Mouse (Mus musculus): ENCODE results near the gene Plppr5. TPM values are rescaled to one million over a fixed set of nuclear protein-coding genes. Genes with fewer than 3 reads are reported as not detected.

Plppr5 gene
- total RNA-seq, 2 experiments from 2014 or later: not detected

DNA sequence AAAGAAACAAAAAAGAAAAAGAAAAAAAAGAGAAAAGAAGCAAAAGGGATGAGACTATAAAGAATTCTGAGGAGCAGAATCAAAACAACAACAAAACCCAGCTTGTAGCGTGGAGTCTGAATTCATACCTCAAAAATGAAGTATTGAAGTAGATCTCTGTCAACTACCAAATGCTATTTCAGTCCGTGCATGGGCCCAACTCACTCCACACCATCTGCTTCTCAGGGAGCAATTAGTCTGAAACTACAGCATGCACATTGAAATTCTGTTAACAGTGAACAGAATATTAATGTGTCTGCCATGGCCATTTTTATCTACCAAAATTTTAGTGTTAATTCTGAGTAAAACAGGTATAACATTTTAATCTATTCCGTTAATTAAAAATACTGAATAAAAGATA is 111.4 kb downstream of the Plppr5 start:
- no peak for ATAC-seq (replicated peaks; ENCODE audit: low FRiP score, low TSS enrichment, poor library complexity, severe bottlenecking)

DNA sequence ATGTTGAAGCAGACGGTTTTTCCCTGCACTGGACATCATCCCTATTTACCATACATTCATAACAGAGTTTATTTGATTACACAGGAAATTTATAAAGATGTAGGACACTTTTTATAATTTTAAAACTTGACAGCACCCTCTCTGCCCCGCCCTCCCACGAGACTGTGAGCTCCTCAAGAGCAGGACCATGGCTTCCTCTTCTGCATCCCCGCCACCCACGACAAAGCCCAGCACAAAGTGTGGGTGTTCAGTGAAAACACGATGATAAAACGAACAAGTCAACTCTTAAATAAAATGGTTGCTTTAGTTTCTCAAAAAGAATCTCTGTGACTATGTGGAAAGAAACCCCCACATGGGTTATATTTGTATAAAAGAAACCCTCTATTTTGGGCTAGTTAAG is 112.0 kb downstream of the Plppr5 start:
- no peak for ATAC-seq (replicated peaks; ENCODE audit: low FRiP score, low TSS enrichment, poor library complexity, severe bottlenecking)

DNA sequence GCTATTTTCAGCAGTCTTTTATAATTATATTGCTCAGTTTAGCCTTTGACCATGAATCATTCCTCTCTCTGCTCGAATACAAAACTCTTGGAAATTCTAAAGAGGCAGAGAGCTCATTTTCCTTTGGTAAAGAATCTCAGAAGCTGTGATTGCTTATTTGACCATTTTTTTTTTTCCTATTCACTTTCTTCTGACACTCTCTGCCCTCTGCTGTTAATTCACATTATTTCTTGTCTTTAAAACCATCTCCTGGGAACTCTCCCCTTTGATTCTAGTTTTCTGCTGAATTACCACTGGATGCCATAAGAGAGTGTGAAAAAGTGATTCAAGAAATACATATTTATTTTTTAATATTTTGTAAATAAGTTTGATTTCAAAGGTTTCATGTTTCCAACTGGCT is 120.1 kb downstream of the Plppr5 start:
- ATAC-seq (replicated peaks; ENCODE audit: low FRiP score, low TSS enrichment, poor library complexity, severe bottlenecking): no peak

DNA sequence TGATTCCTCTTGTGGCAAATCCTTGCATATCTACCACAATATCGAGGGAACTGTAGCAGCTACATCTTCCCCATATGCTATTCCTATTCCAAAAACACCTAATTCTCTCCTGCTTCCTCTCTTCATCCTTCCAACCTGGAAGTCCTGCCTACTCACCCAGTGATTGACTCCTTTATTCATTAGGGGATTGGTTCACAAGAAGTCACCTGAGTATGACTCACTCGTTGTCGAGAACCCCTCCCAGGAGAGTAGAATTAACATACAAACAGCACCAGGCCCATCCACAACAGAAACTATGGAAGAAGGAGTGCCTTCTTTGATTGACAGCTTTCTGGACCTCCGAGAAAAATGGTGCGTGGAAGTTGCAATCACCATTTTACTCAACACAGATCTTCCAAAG is 121.7 kb downstream of the Plppr5 start:
- no peak for ATAC-seq (replicated peaks; ENCODE audit: low FRiP score, low TSS enrichment, poor library complexity, severe bottlenecking)

DNA sequence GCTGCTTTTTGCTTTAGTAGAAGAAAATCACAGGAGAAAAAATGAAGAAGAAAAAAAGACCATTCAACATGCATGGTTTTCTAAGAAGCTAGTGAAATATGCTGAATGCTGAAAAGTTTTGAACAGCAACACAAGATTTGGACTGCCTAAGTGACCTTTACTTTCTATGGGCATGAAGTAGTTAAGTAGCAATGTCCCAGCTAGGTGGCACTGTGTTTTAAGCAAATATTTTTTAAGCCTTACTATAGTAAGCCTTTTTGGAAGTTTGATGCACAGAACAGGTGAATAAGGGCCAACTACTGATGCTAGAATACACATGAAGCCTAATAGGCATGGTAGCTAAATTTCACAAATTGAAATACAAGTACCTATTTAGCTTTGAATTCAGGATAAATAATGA is 134.2 kb downstream of the Plppr5 start:
- ATAC-seq (replicated peaks; ENCODE audit: low FRiP score, low TSS enrichment, poor library complexity, severe bottlenecking): no peak

DNA sequence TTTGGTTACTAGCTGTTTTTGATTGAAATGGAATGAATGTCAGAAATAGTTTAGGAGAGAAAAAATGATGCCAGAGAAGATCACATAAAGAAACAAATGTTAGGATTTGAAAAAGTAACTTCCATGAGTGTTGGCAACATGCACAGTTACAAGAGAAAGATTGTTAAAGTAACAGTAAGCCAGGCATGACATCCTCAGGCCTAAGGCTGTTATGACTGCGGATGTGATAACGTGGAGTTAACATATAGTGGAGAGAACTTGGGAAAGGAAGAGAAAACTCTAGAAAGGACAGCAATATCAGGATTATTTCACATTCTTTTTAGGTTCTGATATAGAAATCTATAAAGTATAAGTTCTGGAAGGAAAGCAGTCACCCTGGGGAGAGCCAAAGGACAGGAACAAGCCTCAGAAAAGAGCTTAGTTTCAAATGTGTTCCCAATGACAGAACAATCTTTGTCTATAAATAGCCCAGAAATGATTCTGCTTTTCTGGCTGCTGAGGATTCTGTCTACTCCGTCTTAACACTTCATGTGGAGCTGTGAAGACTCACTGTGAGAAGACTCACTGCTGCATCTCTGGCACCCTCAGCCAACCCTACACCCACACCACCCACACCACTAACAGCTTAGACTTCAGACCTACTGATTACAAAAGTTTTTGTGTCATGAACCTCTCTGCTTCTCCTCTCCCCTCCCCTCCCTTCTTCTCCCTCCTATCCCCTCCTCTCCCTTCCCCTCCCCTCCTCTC is 142.1 kb downstream of the Plppr5 start:
- no peak for ATAC-seq (replicated peaks; ENCODE audit: low FRiP score, low TSS enrichment, poor library complexity, severe bottlenecking)

DNA sequence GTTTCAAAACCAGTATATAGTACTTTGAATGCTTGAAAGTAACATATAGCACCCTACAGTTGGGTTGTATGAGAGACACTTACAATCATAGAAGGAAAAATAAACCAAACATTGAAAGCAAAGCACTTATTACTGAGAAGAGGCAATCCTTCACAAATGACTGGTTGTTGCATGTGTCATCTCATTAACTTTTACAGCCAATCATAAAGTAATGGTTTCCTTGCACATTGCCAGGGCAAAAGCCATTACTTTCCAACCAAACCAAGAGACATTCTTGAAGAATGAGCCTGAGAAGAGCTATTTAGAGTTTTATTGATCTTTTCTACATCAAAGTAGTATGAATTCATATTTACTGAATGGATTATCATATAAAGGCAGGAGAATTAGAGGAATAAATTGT is 148.8 kb downstream of the Plppr5 start:
- no peak for ATAC-seq (replicated peaks; ENCODE audit: low FRiP score, low TSS enrichment, poor library complexity, severe bottlenecking)

DNA sequence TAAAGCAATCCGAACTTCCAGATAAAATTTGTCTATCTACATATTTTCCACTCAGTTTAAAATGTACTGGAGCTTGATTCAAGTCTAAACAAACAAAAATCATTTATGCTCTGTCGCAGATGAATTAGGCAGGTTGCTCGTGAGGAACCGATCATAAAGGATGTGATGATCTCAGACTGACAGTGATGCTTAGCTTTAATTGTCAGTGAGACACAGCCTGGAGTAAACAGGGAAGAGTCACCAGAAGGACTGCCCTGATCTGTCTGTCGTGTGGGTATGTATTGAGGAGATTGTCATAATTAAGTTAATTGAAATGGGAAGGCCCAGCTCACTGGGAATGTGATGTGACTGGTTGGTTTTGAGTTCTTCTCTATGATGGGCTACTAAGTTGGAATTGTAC is 149.9 kb downstream of the Plppr5 start:
- ATAC-seq (replicated peaks; ENCODE audit: low FRiP score, low TSS enrichment, poor library complexity, severe bottlenecking): no peak

DNA sequence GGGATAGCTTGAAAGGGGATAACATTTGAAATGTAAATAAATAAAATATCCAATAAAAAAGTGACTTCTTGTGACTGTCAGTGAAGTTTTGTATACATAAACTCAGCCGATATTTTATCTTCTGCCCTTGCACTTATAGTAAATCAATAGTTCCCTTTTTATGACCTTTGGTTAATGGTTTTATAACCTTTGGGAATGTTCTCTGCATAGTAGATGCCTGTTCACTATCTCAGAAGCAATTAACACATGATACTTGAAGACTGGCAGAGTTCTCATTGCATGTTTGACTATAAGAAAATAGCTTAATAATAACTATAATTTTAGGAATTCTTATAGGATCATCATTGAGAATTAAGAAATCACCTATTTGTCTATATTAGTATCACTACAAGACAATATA is 150.9 kb downstream of the Plppr5 start:
- ATAC-seq (replicated peaks; ENCODE audit: low FRiP score, low TSS enrichment, poor library complexity, severe bottlenecking): no peak

DNA sequence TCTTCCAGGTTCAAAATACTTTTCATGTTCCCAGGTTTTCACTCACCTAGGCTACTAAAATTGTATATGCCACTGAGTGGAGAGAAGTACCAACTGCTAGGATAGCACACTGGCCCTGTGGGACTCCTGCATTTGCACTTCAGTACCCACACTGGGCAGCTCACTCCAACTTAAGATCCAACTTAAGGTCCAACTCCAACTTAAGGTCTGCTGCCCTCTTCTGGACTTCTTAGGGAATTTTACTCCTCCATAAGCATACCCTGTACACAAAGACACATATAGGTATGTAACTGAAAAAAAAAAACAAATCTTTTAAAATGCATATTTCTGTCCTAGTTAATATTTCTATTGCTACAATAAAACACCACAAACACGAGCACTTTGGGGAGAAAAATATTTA is 153.5 kb downstream of the Plppr5 start:
- ATAC-seq (replicated peaks; ENCODE audit: low FRiP score, low TSS enrichment, poor library complexity, severe bottlenecking): no peak

DNA sequence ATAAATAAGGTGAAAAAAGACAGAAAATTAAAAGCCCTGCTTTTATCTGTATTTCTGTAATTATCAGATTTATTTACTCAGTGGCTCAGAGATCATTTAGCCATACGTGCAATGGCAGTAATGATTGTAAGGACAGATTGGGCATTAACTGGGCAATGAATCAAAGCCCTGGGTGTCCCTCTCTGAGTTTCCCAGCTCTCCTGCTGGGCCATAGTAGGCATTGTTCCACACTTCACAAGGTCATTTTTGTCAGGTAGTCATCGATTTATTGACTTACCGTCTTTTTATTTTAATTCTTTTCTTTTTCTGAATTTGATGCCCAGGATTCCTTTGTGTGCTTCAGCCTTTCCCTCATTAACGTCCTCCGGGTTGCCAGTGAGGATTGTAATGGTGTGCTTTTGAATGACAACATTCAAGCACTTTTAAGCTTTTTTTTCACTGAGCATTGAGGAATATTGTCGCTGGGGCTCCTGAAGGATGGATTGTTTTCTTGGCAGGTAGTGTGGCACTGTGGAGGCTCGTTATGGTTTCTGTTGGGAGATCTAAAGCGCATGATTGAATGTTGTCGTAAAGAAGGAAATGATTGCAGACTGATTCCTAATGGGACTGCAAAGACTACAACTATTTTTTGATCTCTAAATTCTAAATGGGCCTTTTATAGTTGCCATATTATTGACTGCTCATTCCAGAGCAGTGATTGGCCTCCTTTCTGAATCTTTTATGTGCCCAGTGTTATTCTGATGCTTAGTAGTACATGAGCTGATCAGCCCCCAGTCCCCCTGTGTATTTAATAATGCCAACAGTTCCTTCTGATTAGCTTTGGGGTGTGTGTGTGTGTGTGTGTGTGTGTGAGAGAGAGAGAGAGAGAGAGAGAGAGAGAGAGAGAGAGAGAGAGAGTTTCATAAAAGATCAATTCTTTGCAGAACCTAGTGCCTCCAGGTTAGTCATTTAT is 154.8 kb downstream of the Plppr5 start:
- no peak for ATAC-seq (replicated peaks; ENCODE audit: low FRiP score, low TSS enrichment, poor library complexity, severe bottlenecking)

DNA sequence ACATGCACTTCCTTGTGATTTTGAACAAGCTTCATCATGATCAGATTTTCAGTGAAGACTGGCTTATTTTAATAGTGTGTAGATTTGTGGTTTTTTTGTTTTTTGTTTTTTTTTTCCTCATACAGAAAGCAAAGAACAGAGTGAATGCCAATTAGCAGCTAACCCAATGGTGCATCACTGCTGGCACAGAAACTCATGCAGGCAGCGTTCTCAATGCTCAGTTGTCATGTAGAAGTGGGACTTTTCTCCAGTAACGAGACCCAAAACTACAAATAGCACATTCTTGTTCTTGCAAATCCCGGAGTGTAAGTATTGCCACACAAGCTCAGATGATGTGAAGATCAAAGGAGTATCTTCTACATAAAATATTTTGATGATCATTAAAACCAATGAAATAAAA is 156.9 kb downstream of the Plppr5 start:
- ATAC-seq (replicated peaks; ENCODE audit: low FRiP score, low TSS enrichment, poor library complexity, severe bottlenecking): no peak

DNA sequence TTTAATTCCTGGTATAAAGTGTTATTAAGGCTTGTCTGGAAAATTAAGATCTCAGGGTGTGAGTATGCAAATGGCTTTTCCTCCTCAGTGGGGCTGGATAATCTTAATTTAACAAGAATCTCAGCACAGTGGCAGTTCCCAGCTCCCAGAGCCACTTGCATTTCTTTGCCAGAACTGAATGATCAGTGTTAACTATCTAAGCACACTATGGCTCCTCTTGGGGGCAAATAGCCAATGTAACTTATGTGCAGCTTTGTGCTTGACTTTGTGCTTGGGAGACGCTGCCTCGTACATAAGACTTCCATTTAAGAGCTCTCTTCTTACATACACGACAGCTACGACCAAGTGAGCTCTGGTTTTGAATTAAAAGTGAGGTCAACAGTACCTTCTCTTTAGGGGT is 158.0 kb downstream of the Plppr5 start:
- no peak for ATAC-seq (replicated peaks; ENCODE audit: low FRiP score, low TSS enrichment, poor library complexity, severe bottlenecking)

Other genes starting within 250 kb of the Plppr5 start
- not detected in 2 replicates for gene Plppr4, start 214.0 kb upstream of the Plppr5 start, total RNA-seq (2014; fragmentation: Nextera tagmentation)
- not detected in 2 replicates for gene Plppr4, start 214.0 kb upstream of the Plppr5 start, total RNA-seq (2017)

Measured in megakaryocyte-erythroid progenitor cell, adult 5-6 weeks (primary cell).